Mouse (Mus musculus) embryonic fibroblast, embryonic 13.5 days (primary cell): ENCODE measurements around the gene Dlk2.

Source experiments
- CTCF ChIP-seq: IDR thresholded peaks from 2 replicates; pipeline ENCODE4 v1.5.1; 2011; ENCODE audit warnings: mild to moderate bottlenecking, control low read depth, low read length, moderate library complexity, borderline replicate concordance; ENCODE audit not compliant: insufficient read depth
- POLR2A ChIP-seq: IDR thresholded peaks from 2 replicates; pipeline ENCODE4 v1.6.1; 2011; ENCODE audit warnings: low read depth, mild to moderate bottlenecking, control low read depth, low read length, moderate library complexity

DNA sequence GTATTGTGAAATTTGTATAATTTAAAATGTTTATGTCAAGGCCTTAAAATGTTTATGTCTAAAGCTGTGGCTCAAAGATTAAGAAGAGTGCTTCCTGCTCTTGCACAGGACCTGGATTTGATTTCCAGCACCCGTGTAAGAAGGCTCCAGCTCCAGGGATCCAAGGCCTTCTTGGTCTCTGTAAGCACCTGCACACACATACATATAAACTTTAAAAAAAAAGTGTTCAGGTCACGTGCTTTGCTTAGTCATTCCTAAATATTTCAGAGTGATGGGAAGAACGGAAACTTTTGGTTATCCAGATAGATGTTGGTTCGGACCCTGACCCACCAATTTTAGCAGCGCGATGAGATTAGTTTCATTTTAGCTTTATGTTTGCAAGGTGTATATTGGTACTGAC lies 31.5 kb downstream of the Dlk2 start:
- TF ChIP-seq CTCF = no peak
- no peak for TF ChIP-seq POLR2A
